Mouse (Mus musculus) T-helper 17 cell (primary cell): ENCODE measurements around the gene Proca1.

ENCODE experiments used
- in situ Hi-C, 2 experiments: fragments of 300-600 bp; cut with MboI, MseI; formaldehyde crosslinking; loops; 1 replicate in 1 of 2; 2 replicates in 1 of 2; pipeline ENCODE4 v1.15.1; 2025; ENCODE audit warnings: high pct_unique_total_duplicates in 2 of 2

The Proca1 gene

DNA sequence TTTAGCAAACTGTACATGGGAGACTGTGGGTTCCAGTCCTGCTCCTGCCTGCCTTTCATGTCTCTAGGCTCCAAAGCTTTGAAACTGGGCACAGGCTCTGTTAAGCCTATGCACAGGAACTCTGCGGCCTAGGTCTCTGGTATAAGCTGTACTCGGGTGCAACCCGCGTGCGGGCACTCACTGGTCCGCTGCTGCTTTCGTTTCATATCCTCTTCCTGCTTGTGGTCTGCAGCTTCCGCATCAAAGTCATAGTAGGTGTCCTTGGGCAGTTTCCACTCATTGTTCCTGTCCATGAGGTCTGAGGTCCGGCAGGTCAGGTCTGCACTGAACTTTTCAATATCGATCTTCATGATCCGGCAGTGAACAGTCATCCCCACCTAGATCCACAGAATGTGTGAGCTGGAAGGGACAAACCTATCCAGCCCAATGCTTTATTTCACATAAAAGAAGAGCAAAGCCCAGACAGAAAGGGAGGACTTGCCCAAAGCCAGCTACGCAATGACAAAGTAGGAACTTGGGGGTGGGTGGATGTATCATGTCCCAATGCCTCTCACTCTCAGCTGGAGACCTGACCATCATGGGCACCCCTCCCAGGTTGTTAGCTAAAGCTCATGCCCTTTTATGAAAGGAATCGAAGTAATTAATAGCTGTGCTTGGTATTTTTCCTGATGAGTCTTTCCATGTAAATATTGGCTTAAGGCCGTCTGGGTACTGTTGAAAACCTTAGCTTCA is 20.1 kb downstream of the Proca1 start:
- in situ Hi-C loops, result no loop called here

DNA sequence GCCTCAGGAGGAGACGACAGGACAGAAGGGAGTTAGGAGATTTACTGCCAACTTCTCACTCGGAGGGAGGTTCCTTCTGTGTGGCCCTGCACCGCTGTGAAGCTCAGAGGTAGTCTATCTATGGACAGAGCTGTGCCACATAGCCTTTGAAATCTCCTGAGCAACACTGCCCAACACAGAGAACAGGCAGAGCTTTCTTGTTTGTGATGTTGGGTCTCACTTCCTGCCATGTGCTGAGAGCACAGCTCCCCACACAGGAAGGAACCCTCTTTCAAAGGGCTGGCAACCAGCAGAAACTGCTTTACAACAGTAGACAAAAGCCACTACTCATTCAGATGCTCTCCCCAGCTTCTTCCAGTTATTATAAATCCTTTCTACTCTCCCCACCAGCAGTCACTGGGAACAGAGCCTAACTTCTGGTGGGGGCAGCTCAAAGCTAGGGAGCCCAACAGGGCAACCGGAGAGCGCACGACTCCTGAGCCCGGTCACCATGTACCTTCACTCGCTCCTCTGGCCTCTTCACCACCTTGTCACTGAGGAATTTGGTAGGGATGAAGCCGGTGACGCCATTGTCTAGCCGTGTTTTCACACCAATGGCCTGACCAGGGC is 22.6 kb downstream of the Proca1 start:
- in situ Hi-C loops, result loop anchor here in 1 of 2 experiments (5.0 kb wide), 1 partner anchor 56 kb away; no protein-coding TSS in a partner anchor

DNA sequence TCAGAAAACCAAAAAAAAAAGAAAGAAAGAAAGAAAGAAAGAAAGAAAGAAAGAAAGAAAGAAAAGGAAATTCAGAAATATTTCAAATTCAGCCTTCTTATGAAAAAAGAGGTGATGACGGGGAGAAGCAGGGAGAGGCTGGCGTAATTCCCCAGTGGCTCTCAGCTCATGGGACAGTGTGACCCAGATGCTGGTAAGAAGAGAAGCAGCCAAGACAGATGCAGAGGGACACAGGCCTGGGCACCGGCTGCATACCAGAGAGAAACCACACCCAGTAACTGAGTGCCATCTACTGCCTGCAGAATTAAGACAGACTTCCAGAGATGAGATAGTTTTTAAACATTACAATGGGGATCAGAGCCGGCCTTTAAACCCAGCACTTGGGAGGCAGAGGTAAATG is 30.4 kb downstream of the Proca1 start:
- in situ Hi-C loops, result loop anchor here in 1 of 2 experiments (10.0 kb wide), 1 partner anchor 51 kb away; no protein-coding TSS in a partner anchor

DNA sequence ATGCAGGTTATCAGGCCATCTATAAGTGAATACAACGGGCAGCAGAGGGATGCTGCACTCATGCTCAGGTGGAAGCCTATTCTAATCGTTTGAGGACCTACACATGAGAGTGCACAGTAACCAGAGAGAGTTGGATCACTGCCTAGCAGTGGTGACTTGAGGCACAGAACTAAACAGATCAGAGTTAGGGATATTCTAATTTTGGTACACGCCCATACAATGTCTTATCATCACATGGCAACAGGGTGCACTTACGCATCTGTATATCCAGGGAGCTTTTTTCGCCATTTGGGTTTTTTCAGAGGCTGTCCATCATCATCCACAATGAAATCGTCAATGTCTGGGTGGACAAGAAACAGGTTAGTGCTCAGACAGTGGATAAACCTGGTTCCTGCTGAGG is 38.3 kb downstream of the Proca1 start:
- in situ Hi-C loops, result no loop called here

DNA sequence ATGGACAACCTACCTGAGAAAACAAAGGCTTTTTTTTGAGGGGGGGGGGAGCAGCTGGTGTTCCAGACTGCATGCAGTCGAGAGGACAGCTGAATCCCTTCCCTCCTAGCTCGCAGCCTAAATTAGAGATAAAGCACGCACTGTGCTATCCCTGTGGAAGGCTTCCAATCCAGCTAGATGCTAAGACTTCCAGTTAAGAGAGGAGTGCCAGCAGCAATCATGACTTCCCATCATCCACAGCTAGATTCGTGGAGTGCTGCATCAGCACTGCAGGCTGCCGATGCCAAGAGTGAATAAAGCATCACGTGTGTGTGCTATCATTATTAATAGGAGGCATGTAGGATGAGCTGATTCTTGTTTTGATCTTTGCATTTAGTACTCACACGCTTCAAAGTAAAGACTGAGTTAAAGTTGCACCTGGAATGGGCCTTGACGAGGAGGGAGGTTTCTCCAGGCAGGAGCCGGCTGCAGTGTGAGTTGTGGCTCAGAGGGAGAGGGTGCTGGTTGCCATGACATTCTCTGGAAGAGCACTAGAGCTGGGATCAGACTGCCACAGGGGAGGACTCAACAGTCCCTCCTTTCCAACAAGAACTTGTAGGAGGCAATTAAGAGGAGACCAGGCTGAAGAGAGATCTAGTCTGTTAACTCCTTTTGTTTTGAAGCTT is 47.1 kb downstream of the Proca1 start:
- in situ Hi-C loops, result no loop called here

DNA sequence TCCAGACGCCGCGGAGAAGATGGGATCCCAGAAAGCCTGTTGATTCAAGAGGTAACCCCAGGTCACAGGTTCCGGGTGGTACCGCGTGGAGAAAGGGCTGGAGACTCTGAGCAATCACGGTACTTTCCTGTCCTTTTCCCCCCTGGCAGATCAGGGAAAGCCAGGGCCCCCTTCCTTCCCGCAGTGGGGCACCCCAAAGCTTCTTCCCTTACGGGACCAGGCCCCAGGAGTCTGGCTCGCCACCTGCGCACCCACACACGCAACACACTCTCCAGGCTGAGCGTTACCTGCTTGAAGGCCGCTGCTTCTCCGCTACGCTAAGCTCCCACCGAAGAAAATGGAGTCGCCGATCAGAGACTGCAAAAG is 52.1 kb downstream of the Proca1 start:
- in situ Hi-C loops, result no loop called here

DNA sequence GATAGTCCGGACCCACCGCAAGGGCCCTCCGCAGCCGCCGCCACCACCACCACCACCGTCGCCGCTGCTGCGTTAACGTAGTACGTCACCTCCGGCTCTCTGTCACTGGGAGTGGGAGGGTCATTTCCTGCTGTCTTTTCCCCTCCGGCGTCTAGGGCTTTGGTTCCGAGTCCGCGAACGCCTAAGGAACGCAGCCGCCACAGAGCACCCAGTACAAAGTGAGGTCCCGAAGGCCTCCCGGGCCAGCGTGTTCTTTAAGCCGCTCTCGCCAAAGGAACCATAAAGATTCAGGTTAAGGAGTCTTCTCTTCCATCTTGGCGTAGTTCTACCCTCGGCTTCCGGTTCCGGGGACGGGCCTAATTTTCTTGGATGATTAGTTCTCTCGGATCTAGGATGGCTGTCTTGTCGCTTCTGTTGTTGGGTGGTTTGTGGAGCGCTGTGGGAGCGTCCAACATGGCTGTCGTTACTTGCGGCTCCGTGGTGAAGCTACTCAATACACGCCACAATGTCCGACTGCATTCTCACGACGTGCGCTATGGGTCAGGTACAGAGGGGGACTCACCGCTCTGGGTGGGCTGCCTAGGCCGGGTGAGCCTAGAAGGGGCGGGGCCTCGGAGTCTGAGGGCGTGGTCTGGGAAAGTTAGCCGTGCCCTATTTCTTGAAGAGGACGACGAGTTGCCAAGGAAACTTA is 52.6 kb downstream of the Proca1 start, which contains the start of the genes Sdf2 and Supt6:
Gene Sdf2 (plus strand): TSS at position 120 of the 691 bp plus-strand sequence.
Gene Supt6 (minus strand): TSS at position 361 of the 691 bp plus-strand sequence.
- in situ Hi-C loops, result no loop called here

DNA sequence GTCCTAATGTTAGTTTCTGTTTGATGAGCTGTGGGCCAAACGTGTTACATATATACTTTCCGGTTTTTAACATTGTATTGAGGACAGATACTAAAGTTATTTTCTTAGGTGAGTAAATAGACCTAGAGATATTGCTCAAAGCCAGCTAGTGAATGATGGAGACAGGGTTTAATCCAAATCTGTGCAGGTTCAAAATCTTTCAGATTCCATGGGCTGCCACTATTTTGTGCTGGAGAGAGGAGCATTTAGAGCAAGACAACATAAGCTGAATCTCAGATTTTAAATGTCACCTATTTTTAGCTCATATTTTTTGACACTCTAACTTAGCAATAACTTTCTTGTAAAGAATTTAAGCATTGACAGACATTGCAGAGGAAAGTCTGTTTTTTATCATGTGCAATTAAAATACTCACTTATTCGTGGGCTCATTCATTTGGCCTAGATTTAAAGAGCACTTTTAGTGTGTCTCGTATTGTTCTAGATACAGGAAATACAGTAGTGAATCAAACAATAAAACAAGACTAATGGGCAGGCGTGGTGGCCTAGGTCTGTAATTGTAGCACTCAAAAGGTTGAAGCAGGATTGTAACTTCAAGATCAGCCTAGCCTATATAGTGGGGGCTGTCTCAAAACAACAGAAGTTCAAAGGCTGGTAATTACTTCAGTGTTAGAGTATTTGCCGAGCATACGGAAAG is 53.3 kb downstream of the Proca1 start:
- in situ Hi-C loops, result no loop called here

DNA sequence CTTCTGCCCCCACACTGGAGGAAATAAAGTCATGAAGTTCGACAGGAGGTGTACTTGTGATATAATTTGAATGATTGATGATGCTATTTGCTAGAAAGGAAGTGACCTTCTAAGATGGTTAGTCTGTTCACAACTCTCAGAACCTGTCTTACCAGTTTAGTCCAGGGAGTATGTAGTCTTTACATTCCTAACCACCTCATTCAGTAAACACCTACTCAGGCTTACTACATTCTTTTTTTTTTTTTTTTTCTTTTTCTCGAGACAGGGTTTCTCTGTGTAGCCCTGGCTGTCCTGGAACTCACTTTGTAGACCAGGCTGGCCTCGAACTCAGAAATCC is 53.8 kb downstream of the Proca1 start:
- in situ Hi-C loops, result no loop called here

DNA sequence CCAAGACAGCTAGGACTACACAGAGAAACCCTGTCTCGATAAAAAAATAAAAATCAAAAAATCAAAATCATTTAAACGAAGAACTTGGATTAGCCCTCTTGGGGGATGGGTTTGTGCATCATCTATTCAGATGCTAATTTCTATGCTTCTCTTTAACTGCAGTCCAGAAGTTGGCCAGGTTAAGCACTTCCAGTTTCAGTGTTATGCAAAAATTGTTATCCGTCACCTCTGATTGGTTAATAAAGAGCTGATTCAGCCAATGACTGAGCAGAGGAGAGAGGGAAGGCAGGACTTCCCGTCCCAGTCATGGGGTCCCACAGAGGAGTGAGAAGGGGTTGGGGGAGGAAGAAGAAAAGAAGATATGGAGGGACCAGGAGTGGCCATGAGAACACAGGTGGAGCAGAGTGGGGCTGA is 54.5 kb downstream of the Proca1 start:
- in situ Hi-C loops, result no loop called here
